Mouse (Mus musculus): ENCODE measurements around the gene Tnfrsf19. TPM values are rescaled to one million over a fixed set of nuclear protein-coding genes. Genes with fewer than 3 reads are reported as not detected.

The Tnfrsf19 gene
- total RNA-seq, 1 experiment from 2014 or later: not detected

DNA sequence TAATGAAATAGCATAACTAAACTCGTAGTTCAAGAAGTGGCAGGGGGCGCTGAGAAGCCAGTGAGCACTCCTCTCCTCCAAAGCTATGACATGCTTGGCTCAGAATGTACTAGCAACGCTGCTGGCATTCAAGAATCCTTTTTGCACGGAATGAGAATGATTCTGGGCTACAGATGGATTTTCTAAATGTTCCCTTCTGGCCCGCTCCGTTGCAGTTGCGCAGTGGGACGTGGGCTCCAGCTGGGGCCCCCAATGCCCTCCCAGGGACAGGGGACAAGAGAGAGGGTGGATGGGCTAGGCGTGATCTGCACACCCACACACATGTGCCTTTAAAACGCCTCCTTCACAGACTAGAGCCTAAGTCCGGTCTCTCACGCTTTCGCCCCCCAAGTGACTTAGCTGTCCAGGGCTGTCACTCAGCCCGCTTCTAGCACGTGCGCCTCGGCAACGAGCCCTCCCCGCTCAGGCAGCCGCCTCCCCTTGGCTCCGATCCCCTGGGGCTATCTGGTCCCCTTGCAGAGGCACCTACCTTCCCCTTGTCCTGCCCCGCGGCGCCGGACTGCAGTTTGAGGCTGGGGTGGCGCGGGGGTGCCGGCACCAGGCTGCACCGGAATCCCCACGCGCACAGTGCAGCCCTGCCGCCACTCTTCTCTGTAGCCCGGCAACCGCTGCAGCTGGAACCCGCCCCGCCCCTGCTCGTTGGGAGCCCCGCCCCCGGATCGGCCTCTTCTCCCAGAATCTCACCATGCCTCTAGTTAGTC lies 8.8 kb downstream of the Tnfrsf19 start:
- peak; percentile 7 to 39; a peak in 2 of 4 replicates for ATAC-seq (replicated peaks in 1 of 2; ENCODE audit: insufficient read depth in 1 of 2, low FRiP score in 2 of 2, low TSS enrichment in 1 of 2, low read depth in 1 of 2, poor library complexity in 2 of 2, severe bottlenecking in 2 of 2)

DNA sequence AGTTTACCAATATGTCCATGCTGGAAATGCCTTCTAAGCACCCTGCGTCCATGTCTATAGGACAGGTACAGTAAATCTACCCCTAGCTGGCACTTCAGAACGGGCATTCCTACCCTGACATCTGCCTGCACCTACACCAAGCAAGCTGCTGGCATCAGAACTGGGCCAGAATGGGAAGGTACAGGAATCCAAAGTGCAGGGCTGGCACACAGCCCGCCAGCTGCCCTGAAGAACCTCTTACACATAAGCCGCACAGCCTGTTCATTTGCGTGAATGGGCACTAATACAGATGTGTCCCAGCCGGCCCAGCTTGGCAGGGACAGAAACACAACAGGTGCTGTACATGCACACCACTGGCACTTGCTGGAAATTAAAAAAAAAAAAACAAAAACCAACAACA lies 15.9 kb downstream of the Tnfrsf19 start:
- ATAC-seq (replicated peaks in 1 of 2; ENCODE audit: insufficient read depth in 1 of 2, low FRiP score in 2 of 2, low TSS enrichment in 1 of 2, low read depth in 1 of 2, poor library complexity in 2 of 2, severe bottlenecking in 2 of 2): no peak

DNA sequence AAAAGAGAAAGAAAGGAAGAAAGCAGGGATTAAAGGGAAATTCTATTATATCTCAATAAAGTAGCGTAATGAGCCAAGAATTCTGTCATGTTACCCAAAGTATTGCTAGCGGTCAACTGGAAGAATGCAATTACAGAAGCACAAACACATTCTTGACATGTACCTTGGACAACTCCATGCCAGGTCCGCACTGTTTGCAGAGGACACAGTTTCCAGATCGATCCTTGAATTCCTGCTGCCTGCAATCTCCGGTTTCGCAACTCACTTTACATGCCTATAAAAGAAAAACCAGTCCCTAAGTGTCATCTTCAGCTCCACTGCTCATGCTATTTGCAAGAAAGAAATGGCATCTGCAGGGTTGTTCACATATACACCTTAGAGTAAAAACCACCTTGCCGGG lies 22.3 kb downstream of the Tnfrsf19 start:
- no peak for ATAC-seq (replicated peaks in 1 of 2; ENCODE audit: insufficient read depth in 1 of 2, low FRiP score in 2 of 2, low TSS enrichment in 1 of 2, low read depth in 1 of 2, poor library complexity in 2 of 2, severe bottlenecking in 2 of 2)

DNA sequence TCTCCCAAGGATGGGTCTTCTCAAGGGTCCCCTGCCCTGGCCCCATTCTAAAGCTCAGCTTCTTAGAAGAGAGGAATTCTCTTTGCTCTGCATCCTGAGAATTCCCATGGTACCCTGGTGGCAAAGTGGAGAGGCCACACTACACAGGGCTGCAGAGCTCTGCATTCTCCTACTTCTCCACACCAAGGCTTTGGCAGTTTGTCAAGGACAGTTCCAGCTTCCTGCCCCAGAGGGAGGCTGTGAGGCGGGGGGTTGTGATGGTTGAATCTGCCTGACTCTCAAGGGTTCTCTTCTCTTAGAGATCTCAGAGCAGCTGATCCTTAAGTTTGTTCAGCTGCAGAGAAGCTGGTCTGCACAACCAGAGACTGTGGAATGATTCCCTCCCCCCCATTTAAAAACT lies 23.9 kb downstream of the Tnfrsf19 start:
- no peak for ATAC-seq (replicated peaks in 1 of 2; ENCODE audit: insufficient read depth in 1 of 2, low FRiP score in 2 of 2, low TSS enrichment in 1 of 2, low read depth in 1 of 2, poor library complexity in 2 of 2, severe bottlenecking in 2 of 2)

DNA sequence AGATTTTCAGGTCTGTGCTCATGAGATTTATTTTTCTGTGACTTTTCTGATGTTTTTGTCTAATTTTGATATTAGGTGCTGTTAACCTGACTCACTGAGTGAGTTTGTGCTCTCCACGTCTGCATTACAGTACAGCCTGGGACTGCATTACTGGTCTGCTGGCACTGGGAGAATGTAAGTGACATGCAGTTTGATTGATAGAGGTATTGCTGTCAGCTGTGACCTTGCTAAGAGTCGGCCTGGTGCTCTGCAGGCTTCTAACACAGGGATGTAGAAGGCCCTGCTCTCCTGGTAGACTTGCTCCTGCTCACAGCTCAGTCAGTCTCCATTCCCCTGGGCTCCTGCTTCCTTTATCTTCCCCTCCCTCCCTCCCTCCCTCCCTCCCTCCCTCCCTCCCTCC lies 25.3 kb downstream of the Tnfrsf19 start:
- no peak for ATAC-seq (replicated peaks in 1 of 2; ENCODE audit: insufficient read depth in 1 of 2, low FRiP score in 2 of 2, low TSS enrichment in 1 of 2, low read depth in 1 of 2, poor library complexity in 2 of 2, severe bottlenecking in 2 of 2)

DNA sequence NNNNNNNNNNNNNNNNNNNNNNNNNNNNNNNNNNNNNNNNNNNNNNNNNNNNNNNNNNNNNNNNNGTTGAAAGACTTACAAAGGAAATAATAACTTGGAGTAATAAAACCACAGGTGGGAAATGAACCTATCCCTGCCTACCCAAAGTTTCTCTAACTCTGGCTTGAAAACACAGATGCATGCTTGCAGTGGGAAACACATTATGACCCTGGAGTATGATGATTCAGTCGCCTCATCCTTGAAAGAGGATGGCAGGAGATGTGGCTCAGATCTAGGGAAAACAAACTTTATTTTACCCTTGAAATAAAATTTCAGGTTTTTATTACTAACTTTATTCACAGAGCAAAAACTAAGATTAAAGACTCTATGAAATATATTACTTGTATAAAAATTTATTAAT lies 26.4 kb downstream of the Tnfrsf19 start:
- no peak for ATAC-seq (replicated peaks in 1 of 2; ENCODE audit: insufficient read depth in 1 of 2, low FRiP score in 2 of 2, low TSS enrichment in 1 of 2, low read depth in 1 of 2, poor library complexity in 2 of 2, severe bottlenecking in 2 of 2)

DNA sequence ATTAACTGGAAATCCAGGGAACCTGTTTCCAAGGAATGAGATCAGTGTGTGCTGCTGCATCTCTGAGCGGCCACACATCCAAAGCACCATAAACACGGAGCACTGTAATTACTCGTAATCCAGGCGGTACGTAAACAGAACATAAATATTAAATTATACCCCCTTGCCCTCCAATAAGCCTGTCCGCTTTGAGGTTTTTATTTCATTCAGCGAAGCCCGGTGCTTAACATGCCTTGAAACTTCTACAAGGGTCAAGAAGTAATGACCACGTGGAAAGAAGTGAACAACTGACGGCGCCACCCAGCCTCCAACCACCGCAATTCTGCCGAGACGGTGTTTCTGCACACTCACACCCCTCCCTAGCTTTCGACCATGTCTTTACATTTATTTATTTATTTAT lies 31.7 kb downstream of the Tnfrsf19 start:
- no peak for ATAC-seq (replicated peaks in 1 of 2; ENCODE audit: insufficient read depth in 1 of 2, low FRiP score in 2 of 2, low TSS enrichment in 1 of 2, low read depth in 1 of 2, poor library complexity in 2 of 2, severe bottlenecking in 2 of 2)

DNA sequence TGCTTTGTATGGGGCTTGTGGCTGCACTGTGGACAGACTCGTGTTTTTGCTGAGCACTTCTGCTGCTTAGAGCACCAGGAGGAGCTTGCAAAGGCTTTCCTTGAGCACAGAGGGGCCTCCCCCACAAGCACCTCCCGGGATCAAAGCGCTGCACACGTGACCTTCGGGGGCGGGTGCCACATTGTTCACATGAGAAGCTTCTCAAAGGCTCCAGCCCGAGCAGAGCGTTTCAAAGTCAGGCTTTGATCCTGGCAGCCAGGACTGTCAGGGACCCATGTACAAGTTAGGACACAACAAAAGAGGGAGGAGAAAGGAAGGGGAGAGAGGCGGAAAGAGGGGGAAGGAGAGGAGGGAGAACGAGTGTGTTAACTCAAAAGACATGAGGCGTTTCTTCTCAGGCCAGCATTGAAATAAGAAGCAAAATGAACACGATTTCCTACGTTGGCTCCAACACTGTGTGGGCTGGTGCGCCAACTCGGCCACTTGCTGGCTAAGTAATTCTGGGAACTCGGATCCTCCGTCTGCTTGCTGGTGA lies 33.8 kb downstream of the Tnfrsf19 start:
- peak in 1 of 2 experiments; percentile 66; a peak in 1 of 4 replicates for ATAC-seq (replicated peaks in 1 of 2; ENCODE audit: insufficient read depth in 1 of 2, low FRiP score in 2 of 2, low TSS enrichment in 1 of 2, low read depth in 1 of 2, poor library complexity in 2 of 2, severe bottlenecking in 2 of 2)

DNA sequence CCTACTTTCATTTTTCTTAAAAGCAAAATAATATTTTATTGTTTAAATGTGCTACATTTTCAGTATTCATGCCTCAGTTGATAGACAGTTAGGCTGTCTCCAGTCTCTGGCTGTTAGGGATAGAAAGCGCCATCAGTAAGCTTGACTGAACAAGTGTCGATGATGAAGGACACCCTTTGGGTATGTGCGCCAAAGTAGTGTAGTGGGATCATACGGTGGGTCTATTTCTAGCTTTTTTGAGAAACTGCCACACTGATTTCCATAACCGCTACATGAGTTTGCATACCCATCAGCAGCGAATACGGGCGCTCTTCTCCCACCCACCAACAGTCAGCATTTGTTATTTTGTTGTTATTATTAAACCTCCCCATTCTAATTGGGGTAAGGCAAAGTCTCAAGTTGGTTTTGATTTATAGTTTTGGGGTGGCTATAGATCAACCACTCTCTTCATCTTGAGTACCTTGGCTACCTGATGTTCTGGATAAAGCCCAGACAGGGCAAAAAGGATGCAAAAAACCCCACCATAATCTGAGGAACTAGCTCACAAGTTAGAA lies 34.6 kb downstream of the Tnfrsf19 start:
- no peak for ATAC-seq (replicated peaks in 1 of 2; ENCODE audit: insufficient read depth in 1 of 2, low FRiP score in 2 of 2, low TSS enrichment in 1 of 2, low read depth in 1 of 2, poor library complexity in 2 of 2, severe bottlenecking in 2 of 2)

DNA sequence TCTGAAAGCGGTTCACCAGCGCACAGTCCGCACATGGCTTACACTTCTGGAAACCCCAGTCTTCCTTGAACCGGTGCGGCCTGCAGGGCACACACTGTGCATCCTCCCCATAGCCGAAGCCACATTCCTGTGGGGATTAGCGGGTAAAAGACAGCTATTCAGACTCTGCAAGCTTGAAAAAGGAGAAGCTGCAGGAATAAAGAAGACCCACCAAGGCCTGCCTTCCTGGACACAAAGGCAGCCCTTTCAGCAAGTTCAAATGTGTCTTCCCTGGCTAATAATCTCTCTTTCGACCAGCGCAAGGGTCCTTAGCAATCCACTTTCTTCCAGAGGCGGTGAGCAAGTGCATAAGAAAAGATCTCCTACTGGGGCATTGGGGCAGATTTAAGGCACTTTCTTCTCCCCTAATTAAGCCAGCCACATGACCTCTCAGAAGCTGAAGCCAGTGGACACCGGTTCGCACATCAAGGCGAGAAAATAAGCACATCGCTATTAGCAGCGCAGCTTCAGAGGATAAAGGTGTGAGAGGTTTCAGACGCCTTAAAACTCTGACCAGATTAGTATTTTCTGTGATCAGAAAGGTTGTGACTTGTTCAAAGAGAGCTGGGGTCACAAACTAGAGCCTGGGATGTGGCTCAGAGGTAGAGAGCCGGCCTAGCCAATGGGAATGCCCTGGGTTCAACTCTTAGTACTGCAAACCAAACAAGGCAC lies 41.0 kb downstream of the Tnfrsf19 start:
- no peak for ATAC-seq (replicated peaks in 1 of 2; ENCODE audit: insufficient read depth in 1 of 2, low FRiP score in 2 of 2, low TSS enrichment in 1 of 2, low read depth in 1 of 2, poor library complexity in 2 of 2, severe bottlenecking in 2 of 2)

DNA sequence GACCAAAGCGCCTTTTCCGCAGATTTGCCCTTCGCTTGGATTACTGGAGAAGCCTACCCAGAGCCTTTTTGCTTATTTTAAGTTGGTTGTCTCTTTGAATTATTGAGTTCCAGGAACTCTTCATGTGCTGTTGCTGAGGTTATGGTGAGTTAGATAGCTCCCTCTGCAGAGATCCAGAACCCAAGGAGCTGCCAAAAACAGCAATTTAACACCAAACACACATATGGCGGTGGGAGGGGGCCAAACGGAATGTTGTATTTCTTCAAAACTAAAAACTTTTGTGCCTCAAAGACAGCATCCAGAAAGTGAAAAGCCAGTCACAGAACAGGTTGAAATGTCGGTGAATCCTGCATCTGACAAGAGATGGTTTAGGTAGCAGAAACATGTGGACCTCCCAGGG lies 42.6 kb downstream of the Tnfrsf19 start:
- ATAC-seq (replicated peaks in 1 of 2; ENCODE audit: insufficient read depth in 1 of 2, low FRiP score in 2 of 2, low TSS enrichment in 1 of 2, low read depth in 1 of 2, poor library complexity in 2 of 2, severe bottlenecking in 2 of 2): no peak

DNA sequence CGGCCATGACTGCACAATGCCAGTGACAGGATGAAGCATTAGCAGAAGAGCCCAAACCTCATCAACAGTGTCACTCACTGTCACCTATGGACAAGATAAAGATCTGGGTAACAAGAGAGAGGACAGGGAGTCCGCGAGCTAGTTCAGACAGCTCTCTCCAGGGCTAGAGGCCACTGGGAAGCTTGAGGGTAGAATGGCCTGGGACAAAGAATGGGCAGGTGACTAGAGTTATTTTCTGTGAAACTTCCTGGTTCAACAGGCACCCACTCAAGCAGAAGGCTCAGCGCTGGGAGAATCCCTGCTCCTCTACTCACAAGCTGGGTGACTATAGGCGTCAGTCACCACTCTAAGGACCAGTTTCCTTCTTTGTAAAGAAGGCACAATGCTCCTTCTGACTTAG lies 46.2 kb downstream of the Tnfrsf19 start:
- no peak for ATAC-seq (replicated peaks in 1 of 2; ENCODE audit: insufficient read depth in 1 of 2, low FRiP score in 2 of 2, low TSS enrichment in 1 of 2, low read depth in 1 of 2, poor library complexity in 2 of 2, severe bottlenecking in 2 of 2)

DNA sequence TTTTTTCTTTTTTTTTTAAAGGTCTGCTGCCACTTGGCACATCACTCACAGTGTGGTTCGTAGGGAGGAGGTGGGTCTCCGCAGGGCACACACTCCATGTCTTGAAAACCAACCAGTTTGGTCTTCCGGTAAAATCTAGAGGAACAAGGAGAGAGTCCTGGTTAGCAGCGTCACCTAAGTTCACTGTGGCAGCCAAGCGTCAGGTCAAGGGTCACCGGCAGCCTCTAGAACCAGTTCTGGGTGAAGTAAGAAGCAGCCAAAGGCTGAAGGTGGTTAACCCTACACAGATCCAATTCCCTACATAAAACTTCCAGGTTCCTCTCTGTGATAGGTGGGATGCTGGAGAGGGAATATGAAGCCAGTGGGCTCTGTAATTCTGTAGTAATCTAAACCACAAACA lies 49.7 kb downstream of the Tnfrsf19 start:
- ATAC-seq (replicated peaks in 1 of 2; ENCODE audit: insufficient read depth in 1 of 2, low FRiP score in 2 of 2, low TSS enrichment in 1 of 2, low read depth in 1 of 2, poor library complexity in 2 of 2, severe bottlenecking in 2 of 2): no peak

DNA sequence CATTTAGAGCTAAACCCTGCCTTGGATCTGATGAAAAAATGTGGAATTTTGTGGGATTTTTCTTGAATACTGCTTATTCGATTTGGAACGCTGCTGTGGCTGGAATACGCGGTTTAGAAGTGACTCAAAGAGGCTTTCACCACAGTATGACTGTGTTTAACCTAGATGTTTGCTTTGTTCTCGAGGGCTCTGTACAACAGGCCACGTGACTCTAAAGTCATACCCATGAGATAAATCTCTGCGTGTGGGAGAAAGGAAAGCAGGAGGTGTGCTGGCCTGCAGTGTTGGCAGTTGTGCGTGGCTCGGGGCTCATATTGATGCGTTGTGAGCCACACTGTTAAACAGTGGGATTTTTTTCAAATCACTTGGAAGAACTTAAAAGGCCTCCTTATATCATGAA lies 52.8 kb downstream of the Tnfrsf19 start:
- no peak for ATAC-seq (replicated peaks in 1 of 2; ENCODE audit: insufficient read depth in 1 of 2, low FRiP score in 2 of 2, low TSS enrichment in 1 of 2, low read depth in 1 of 2, poor library complexity in 2 of 2, severe bottlenecking in 2 of 2)

DNA sequence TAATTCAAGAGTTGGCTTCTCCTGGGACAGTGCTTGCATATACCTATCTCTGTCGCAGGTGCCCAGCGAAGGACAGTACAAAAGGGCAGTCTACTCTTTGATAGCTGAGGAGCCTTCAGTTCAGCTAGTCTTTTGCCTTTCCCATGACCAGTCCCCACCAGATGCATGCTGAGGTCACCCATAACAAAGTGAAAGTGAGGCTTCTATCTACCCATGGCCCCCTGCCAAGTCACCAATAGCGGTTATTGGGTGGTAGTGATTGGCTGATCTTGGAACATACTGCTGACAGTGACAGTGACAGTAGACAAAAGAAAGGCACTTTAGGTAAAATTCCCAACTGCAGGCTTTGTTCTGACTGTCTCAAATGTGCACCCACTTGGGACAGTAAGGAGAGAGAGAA lies 53.2 kb downstream of the Tnfrsf19 start:
- no peak for ATAC-seq (replicated peaks in 1 of 2; ENCODE audit: insufficient read depth in 1 of 2, low FRiP score in 2 of 2, low TSS enrichment in 1 of 2, low read depth in 1 of 2, poor library complexity in 2 of 2, severe bottlenecking in 2 of 2)

DNA sequence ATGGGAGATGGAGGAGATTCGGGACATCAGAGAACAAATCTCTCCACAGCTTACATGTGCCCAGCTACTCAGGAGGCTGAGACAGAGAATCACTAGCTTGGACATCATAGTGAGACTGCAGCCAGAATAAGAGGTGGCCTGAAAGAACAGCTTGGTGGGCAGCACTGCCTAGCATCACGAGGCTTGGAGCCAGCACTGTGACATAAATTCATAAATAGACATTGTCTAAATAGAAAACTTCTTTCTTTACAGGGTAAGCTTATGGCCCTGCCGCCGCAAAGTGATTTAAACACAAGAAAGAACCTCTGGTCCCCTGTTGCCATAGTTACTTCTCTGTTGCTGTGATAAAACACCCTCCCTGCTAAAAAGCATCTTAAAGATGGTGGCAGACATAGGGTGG lies 54.1 kb downstream of the Tnfrsf19 start:
- ATAC-seq (replicated peaks in 1 of 2; ENCODE audit: insufficient read depth in 1 of 2, low FRiP score in 2 of 2, low TSS enrichment in 1 of 2, low read depth in 1 of 2, poor library complexity in 2 of 2, severe bottlenecking in 2 of 2): no peak

DNA sequence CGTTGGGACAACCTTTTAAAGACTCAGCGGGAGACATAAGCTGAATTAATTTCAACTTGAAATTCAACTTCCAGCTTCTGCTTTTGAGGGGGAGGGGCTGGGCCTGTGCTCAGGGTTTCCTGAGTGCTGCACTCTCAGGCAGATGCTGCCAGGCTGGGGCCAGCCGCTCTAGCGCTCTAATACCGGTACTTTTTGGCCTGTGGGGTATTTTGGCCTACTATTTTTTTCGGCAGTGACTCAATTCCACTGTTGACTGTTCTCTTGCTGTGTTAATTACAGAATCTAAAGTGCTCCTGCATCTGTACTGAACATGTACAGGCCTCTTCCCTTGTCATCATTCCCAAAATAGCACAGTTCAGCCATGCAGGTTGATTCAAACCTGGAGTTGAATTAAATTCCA lies 58.1 kb downstream of the Tnfrsf19 start:
- peak; percentile 71 to 84; a peak in 3 of 4 replicates for ATAC-seq (replicated peaks in 1 of 2; ENCODE audit: insufficient read depth in 1 of 2, low FRiP score in 2 of 2, low TSS enrichment in 1 of 2, low read depth in 1 of 2, poor library complexity in 2 of 2, severe bottlenecking in 2 of 2)

DNA sequence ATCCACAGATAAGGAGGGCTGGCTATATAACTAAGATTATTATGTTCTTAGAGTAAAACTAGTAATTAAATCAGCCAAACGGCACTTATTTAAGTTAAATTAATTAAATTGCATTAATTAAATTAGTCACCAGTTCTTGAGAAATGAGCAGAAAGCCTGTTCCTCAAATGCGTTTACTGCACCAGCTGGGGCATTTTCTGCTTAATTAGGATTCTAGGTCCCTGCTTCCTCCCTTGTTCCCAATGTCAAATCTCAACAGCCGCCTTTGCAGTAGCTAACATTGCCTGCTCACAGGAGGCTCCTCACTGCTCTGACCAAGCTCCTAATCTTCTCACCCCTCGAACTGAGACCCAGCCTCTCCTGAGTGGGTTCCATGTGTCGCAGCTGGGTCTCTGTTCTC lies 59.4 kb downstream of the Tnfrsf19 start:
- no peak for ATAC-seq (replicated peaks in 1 of 2; ENCODE audit: insufficient read depth in 1 of 2, low FRiP score in 2 of 2, low TSS enrichment in 1 of 2, low read depth in 1 of 2, poor library complexity in 2 of 2, severe bottlenecking in 2 of 2)

Measured in hematopoietic stem cell, adult 5-6 weeks (primary cell).